Mouse (Mus musculus): ENCODE data around the gene Mfap5.

DNA sequence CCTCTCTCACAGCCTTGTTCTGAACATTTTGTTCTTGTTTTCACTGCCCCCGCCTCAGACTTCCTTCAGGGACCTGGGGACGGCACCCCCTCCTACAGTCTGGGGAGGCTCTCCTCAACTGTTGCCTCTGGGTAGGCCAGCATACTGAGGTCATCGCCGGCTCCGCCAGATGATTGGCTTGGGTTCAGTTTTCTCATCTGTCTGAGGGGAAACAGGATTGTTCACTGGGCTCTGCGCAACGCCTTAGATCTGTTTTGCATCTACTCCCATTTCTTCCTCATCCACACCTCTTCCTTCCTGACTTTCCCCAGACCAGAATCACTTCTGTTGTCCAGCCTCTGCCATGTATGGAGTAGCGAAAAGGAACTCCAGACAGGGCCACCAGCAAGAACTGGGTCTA is 2.8 kb downstream of the Mfap5 start:
- TF ChIP-seq POLR2A (IDR thresholded peaks at IDR 0.05; ENCODE audit: extremely low read depth, insufficient read depth, low read length), result no peak
- no peak for TF ChIP-seq CTCF (IDR thresholded peaks at IDR 0.05; ENCODE audit: low read depth, low read length)

Measured in liver, adult 2 months (tissue).